Mouse (Mus musculus) midbrain, embryonic 16.5 days (tissue): ENCODE data around the gene Uvrag. TPM values are rescaled to one million over a fixed set of nuclear protein-coding genes. Genes with fewer than 3 reads are reported as not detected.

Source experiments
- ATAC-seq: fragments of 200-750 bp; cut with Nextera tagmentation; 2 replicates; pipeline ENCODE4 v1.8.0; 2017; ENCODE audit warnings: moderate TSS enrichment
- H3K27ac ChIP-seq: fragments of 300-500 bp; sonication (generic); 2 replicates; pipeline ENCODE4 v1.5.1; 2014; ENCODE audit warnings: mild to moderate bottlenecking, low read length, mixed read lengths
- H3K27me3 ChIP-seq: fragments of 300-500 bp; sonication (generic); 2 replicates; pipeline ENCODE4 v1.6.1; 2014; ENCODE audit warnings: low read depth, low read length, mixed read lengths; ENCODE audit not compliant: control insufficient read depth, insufficient read depth
- H3K36me3 ChIP-seq: fragments of 300-500 bp; sonication (generic); 2 replicates; pipeline ENCODE4 v1.6.1; 2014; ENCODE audit warnings: mild to moderate bottlenecking, low read length, moderate library complexity, mixed read lengths; ENCODE audit not compliant: control insufficient read depth, insufficient read depth
- H3K4me1 ChIP-seq: fragments of 300-500 bp; sonication (generic); 2 replicates; pipeline ENCODE4 v1.6.1; 2014; ENCODE audit warnings: mild to moderate bottlenecking, low read length, mixed read lengths; ENCODE audit not compliant: control insufficient read depth, insufficient read depth
- H3K4me2 ChIP-seq: fragments of 300-500 bp; sonication (generic); 2 replicates; pipeline ENCODE4 v1.6.1; 2014; ENCODE audit warnings: mild to moderate bottlenecking, low read length, mixed read lengths
- H3K4me3 ChIP-seq: fragments of 300-500 bp; sonication (generic); 2 replicates; pipeline ENCODE4 v1.5.1; 2014; ENCODE audit warnings: low read depth, mild to moderate bottlenecking, low read length, moderate library complexity, mixed read lengths
- H3K9ac ChIP-seq: fragments of 300-500 bp; sonication (generic); 2 replicates; pipeline ENCODE4 v1.6.1; 2014; ENCODE audit warnings: low read depth, low read length, mixed read lengths
- H3K9me3 ChIP-seq: fragments of 300-500 bp; sonication (generic); replicated peaks from 2 replicates; pipeline ENCODE4 v1.6.1; 2014; ENCODE audit warnings: mild to moderate bottlenecking, low read length, mixed read lengths; ENCODE audit not compliant: control insufficient read depth, poor library complexity, severe bottlenecking
- WGBS: fragments of 180-500 bp; shearing (Covaris S2); extraction: QIAGEN DNeasy Blood & Tissue Kit; methylation state at CpG from one replicate; pipeline ENCODE4 v1.1.7; 2014; 5-methylcytosine and 5-hydroxymethylcytosine counted together
- polyA plus RNA-seq: library from polyadenylated mRNA; unstranded; fragments of >200 nt; fragmentation: Nextera tagmentation; extraction: Ambion mirVana; gene quantifications from 2 replicates; pipeline ENCODE4 v1.2.1, GENCODE M21; 2015

The Uvrag gene
- polyA plus RNA-seq, 1 experiment from 2014 or later: 16.0 TPM

DNA sequence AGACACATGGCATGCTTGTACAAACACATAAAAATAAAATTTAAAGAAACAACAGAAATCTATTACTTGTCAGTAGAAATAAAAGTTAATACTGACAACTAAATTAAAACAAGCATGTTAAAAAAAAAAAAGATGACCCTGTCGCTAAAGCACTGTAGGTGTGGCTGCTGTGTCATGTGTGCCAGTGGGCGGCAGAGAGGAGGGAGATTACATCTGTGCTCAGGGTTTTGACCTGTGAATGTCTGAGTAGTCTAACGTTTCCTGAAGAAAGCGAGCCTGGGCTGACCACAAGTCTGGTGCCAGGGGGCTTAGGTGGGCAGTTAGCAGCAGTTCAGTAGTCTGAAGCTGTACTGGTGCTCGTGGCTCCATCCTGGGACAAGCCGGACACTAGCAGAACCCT, 205.2 kb downstream of the Uvrag start:
- 88% methylated on average over 6 of the region's 6 CpGs for WGBS
- H3K4me3 ChIP-seq: no peak overlapping the region

DNA sequence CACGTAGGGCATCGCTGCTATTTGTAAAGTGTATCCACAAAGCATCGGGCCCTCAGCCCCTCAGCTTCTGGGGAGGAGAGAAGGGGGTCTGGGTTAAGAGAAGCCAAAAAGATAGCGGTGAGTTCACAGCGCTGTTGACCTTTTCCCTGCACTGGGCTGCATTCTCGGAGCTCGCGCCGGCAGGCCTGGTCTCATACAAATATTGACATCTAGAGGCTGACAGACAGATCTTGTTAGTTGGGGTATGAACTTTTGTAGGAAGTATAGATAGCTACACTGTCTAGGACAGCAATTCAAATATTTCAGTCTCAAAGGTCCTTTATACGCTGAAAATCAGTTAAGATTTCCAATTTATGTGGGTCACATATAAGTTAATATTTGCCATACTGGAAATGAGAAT, 205.7 kb downstream of the Uvrag start:
- Histone ChIP-seq H3K4me3 (no peak overlapping the region), H3K36me3 (no peaks in the 10 kb centered on the region), H3K9ac (no peak overlapping the region), H3K4me2 (no peak overlapping the region), H3K4me1 (peaks cover 6% of the 10 kb centered on the region; the same call in 1 of the 2 replicates), H3K9me3 (no peaks in the 10 kb centered on the region), H3K27me3 (no peaks in the 10 kb centered on the region), H3K27ac (no peak overlapping the region)
- no peak for ATAC-seq
- 85% methylated on average over 10 of the region's 10 CpGs for WGBS

More for the DNA sequence above, 205.2 kb downstream of the Uvrag start:
- H3K36me3 ChIP-seq: no peaks in the 10 kb centered on the region
- H3K27me3 ChIP-seq: no peaks in the 10 kb centered on the region
- ATAC-seq: no peak
- peaks cover 6% of the 10 kb centered on the region; the same call in 1 of the 2 replicates for H3K4me1 ChIP-seq
- H3K9me3 ChIP-seq: no peaks in the 10 kb centered on the region
- no peak overlapping the region for H3K4me2 ChIP-seq
- H3K27ac ChIP-seq: no peak overlapping the region
- H3K9ac ChIP-seq: no peak overlapping the region

DNA sequence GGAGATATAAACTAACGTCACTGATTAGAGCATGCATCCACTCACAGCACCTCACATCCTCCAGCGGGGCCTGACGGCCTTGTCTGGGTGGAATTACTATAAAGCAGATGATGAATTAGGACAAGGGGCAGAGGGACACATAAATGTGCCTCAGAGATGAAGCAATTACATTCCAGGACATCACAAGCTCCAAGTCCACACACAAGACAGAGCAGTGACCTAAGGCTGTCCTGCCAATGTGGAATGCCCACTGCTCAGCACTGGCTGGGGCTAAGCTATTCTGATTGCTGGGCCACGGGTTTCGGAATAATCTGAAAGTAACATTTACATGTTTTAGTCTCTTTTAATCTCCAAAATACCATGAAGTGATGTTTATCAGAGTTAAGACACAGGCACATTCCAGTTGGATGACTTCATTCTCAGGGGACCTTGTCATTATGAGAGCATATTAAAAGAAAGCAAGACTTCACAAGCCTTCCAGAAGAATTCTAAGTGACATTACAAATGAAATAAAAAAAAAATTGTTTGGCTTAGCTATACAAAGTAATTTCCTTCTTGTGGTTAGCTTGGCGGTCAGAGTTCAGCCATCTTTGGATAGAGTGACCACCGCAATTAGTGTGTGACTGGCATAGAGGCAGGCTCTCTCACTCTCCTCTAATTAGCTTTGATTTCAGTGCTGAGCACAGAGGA, 212.5 kb downstream of the Uvrag start:
- WGBS: 62% methylated on average over 7 of the region's 7 CpGs
- H3K4me1 ChIP-seq: peaks cover 12% of the 10 kb centered on the region
- no peak overlapping the region for H3K9ac ChIP-seq
- H3K4me2 ChIP-seq: no peak overlapping the region
- no peak overlapping the region for H3K4me3 ChIP-seq
- H3K9me3 ChIP-seq: no peaks in the 10 kb centered on the region
- H3K36me3 ChIP-seq: no peaks in the 10 kb centered on the region
- H3K27me3 ChIP-seq: no peaks in the 10 kb centered on the region
- H3K27ac ChIP-seq: no peak overlapping the region
- ATAC-seq: no peak

DNA sequence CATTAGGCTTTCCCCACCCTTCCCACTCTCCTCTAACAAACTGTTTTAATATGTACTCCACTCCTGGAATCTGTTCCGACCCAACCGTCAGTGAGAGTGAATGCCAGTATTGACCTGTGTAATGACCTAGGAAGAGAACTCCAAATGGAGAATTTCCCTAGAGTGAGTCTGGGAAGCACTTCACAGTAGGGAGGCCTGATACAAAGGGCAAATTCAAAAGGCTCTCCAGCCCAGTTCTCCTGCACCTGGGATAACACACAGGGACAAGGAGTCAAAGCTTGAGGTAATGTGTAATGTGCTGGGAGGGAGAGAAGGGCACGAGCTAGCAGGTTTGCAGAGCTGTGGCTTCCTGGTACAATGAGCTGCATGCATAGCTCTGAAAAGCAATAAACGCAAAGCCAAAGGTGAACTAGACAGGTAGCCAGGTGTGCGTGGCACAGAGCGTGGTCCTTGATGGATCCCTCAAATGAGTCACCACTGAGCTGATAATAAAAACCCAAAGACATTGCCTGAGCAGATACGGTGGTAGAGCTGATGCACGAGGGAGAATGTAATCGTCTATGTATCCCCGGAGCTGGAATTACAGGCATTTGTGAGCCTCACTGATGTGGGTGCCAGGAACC, 213.9 kb downstream of the Uvrag start:
- no peak overlapping the region for H3K9ac ChIP-seq
- peaks cover 12% of the 10 kb centered on the region for H3K4me1 ChIP-seq
- ATAC-seq: no peak
- no peaks in the 10 kb centered on the region for H3K27me3 ChIP-seq
- no peaks in the 10 kb centered on the region for H3K36me3 ChIP-seq
- no peak overlapping the region for H3K4me2 ChIP-seq
- H3K4me3 ChIP-seq: no peak overlapping the region
- 81% methylated on average over 10 of the region's 10 CpGs for WGBS
- no peaks in the 10 kb centered on the region for H3K9me3 ChIP-seq
- H3K27ac ChIP-seq: no peak overlapping the region

DNA sequence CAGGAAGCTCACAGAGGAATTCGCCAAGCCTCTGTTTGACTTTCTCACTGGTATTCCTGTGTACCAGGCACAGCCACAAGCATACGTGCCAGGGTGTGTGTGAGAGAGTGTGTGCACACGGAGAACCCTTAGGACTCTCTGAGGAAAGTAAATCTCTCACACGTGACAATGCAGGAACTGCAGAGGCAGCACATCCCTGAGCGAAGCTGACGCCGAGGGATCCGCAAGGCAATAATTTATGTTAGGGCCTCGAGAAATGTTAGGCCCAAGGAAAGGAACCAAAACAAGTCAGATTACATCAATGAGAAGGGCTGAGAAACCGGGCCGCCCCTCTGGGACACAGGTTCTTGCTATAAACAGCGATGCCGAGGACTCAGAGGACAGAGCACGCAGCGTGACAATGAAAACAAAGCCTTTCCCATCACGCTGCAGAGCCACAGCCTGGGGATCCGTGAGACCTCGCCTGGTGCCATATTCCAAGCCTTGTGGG, 216.5 kb downstream of the Uvrag start:
- H3K4me3 ChIP-seq: no peak overlapping the region
- H3K4me1 ChIP-seq: peaks cover 12% of the 10 kb centered on the region
- peak overlapping the region; percentile 78 for H3K27ac ChIP-seq
- peak; percentile 80 for ATAC-seq
- no peaks in the 10 kb centered on the region for H3K27me3 ChIP-seq
- peak overlapping the region; percentile 43 for H3K4me2 ChIP-seq
- 19% methylated on average over 18 of the region's 18 CpGs for WGBS
- no peaks in the 10 kb centered on the region for H3K9me3 ChIP-seq
- no peaks in the 10 kb centered on the region for H3K36me3 ChIP-seq
- peak overlapping the region; percentile 10 for H3K9ac ChIP-seq

DNA sequence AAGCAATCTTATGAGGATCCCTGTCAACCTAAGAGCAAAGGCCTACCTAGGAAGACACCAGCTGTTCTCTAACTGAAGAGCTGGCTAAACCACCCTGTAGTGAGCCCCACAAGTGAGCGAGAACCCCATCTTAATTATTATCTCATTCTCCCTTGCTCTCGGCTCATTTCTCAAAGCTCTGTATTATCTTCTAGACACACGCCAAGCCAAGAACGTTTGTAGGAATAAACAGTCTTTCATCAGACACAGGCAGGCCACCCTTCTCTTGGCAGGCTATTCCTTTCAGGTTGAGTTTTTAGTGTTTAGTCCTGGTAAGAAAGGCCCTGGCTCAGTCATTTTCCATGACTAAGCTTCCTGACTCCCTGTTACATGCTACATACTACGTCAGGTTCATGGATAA, 218.0 kb downstream of the Uvrag start:
- Histone ChIP-seq H3K4me2 (no peak overlapping the region), H3K9me3 (no peaks in the 10 kb centered on the region), H3K27me3 (no peaks in the 10 kb centered on the region), H3K4me1 (peaks cover 10% of the 10 kb centered on the region), H3K4me3 (no peak overlapping the region), H3K36me3 (no peaks in the 10 kb centered on the region), H3K27ac (no peak overlapping the region), H3K9ac (no peak overlapping the region)
- WGBS: 90% methylated on average over 5 of the region's 5 CpGs
- ATAC-seq: no peak

DNA sequence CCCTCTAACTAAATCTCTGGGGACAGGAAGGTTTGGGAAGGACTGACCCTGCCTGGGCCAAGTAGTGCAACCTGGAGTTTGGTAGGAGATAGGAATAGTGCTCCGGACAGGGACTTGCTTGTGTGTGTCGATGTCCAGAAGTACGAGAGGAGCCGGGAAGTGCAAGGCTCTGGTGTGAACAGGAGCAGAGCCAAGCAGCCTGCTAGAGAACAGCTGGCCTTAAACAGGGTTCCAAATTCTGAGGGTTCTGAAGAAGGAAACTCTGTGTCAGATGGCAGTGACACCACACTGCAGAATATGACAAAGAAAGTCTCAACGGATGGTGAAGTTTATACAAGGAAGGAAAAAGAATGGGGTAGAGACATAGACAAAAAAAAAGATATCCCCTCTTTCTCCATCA, 223.5 kb downstream of the Uvrag start:
- no peaks in the 10 kb centered on the region for H3K9me3 ChIP-seq
- no peak overlapping the region for H3K27ac ChIP-seq
- H3K9ac ChIP-seq: no peak overlapping the region
- H3K4me2 ChIP-seq: no peak overlapping the region
- 94% methylated on average over 5 of the region's 5 CpGs for WGBS
- H3K4me3 ChIP-seq: no peak overlapping the region
- no peak for ATAC-seq
- no peaks in the 10 kb centered on the region for H3K36me3 ChIP-seq
- H3K4me1 ChIP-seq: no peaks in the 10 kb centered on the region; the same call in 1 of the 2 replicates
- no peaks in the 10 kb centered on the region for H3K27me3 ChIP-seq

DNA sequence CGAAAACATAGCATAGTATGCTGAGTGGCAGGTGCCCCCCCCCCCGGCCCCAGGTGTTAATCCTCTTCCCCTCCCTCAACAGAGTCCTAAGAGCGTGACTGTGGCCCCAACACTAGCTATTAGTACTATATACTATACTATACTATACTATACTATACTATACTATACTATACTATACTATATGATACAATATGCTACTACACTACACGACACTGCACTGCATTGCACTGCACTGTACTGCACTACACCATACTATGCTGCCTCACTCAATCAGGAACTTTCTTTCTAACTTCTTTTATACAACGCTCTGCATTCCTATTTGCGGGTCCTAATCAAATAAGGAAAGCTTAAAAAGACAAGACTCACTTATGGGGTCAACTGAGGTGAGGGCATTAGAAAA, 224.4 kb downstream of the Uvrag start:
- Histone ChIP-seq H3K9me3 (no peaks in the 10 kb centered on the region), H3K4me2 (no peak overlapping the region), H3K36me3 (no peaks in the 10 kb centered on the region), H3K27me3 (no peaks in the 10 kb centered on the region), H3K4me3 (no peak overlapping the region), H3K27ac (no peak overlapping the region), H3K4me1 (no peaks in the 10 kb centered on the region; the same call in 1 of the 2 replicates), H3K9ac (no peak overlapping the region)
- ATAC-seq: no peak
- WGBS: 86% methylated on average over 6 of the region's 6 CpGs

DNA sequence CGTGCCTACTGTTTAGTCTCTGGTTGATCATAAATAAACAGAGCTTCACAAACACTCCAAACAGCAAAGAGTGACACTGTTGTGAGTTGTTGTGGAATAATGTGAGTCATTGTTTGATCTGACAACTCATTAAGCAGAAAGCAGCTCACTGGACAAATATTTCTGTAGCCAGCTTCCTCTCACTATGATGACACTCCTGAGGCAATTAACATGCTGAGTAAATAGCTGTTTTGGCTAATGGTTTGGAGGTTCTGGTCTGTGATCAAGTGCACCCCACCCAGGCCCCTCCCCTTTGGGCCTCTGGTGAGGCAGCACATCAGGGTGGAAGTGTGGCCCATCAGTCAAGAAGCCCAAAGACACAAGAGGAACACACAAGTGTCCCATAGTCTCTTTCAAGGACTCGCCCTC, 228.0 kb downstream of the Uvrag start:
- 86% methylated on average over 2 of the region's 2 CpGs for WGBS
- no peak overlapping the region for H3K4me2 ChIP-seq

More for the DNA sequence above, 228.0 kb downstream of the Uvrag start:
- Histone ChIP-seq H3K9ac (no peak overlapping the region), H3K4me3 (no peak overlapping the region), H3K27me3 (no peaks in the 10 kb centered on the region), H3K36me3 (no peaks in the 10 kb centered on the region), H3K4me1 (no peaks in the 10 kb centered on the region; the same call in 1 of the 2 replicates), H3K9me3 (no peaks in the 10 kb centered on the region), H3K27ac (no peak overlapping the region)
- no peak for ATAC-seq
